Mouse (Mus musculus): ENCODE measurements at regions not wholly inside any gene's neighbourhood (a gene's known extent, or its start where the extent isn't known, plus 50 kb on each side); places are given as distances from the start of the nearest gene placed in this dataset.

DNA sequence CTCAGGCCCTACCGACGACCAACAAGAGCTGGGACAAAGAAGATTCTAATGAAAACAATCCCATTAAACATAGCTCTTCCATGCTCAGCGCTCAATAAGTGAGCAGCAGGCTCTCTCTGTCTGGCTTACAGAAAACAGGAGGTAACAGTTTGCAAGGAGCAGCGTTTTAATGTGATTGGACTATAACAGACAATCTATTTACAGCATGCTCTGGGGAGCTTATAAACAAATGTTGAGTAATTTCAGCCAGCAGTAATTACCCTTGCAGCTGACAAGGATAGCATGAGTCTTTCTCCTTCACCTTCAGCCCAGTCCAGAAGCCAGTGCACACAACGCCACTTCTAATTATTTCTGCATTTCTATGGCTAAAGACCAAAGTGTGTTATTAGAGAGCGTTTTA lies 245.6 kb downstream of the Fign start:
- Histone ChIP-seq H3K36me3 (replicated peaks) (no peaks in the 10 kb centered on the region), H3K4me1 (peaks cover 41% of the 10 kb centered on the region), H3K27ac (no peak overlapping the region), H3K27me3 (ENCODE audit: poor library complexity, severe bottlenecking) (peaks cover 6% of the 10 kb centered on the region; the same call in 1 of the 2 replicates), H3K4me3 (no peak overlapping the region), H3K9me3 (no peaks in the 10 kb centered on the region)
- 55% methylated on average over 6 of the region's 6 CpGs for WGBS
- DNase-seq (ENCODE audit: extremely low spot score, low spot score), result no peak

- DNase-seq (ENCODE audit: extremely low spot score, low spot score), result no peak
- Histone ChIP-seq H3K4me3 (no peak overlapping the region), H3K9me3 (no peaks in the 10 kb centered on the region), H3K27me3 (ENCODE audit: poor library complexity, severe bottlenecking) (peaks cover 6% of the 10 kb centered on the region; the same call in 1 of the 2 replicates), H3K36me3 (replicated peaks) (no peaks in the 10 kb centered on the region), H3K4me1 (peaks cover 30% of the 10 kb centered on the region), H3K27ac (no peak overlapping the region)
- 87% methylated on average over 5 of the region's 5 CpGs for WGBS
Observed at GRCm38 (mm10) chr2:63850033-63850432, 247.8 kb downstream of the Fign start.

DNA sequence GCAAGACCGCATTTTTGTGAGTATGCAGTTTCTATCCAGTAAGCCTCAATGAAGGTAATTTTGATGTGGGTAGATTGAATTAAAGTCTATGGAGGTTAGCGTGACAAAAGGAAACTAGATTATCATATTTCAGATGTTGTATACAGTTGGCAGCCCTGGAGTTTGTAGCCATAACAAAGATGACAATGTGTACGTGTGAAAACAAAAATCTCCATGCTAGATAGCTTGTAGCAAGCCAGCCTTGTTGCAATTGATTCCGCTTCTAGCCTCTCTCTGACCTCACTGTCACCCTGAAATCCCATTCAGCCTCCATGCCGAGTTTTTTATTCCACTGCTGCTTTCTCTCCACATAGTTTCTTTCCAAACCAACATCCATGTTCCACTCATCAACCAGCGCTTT lies 248.4 kb downstream of the Fign start:
- H3K4me3 ChIP-seq, result no peak overlapping the region
- 82% methylated on average over 6 of the region's 6 CpGs for WGBS
- no peak for DNase-seq (ENCODE audit: extremely low spot score, low spot score)
- peaks cover 6% of the 10 kb centered on the region; the same call in 1 of the 2 replicates for H3K27me3 ChIP-seq (ENCODE audit: poor library complexity, severe bottlenecking)
- H3K27ac ChIP-seq, result 0 out of 2 replicates have a peak overlapping the region, but pooled peaks have one; percentile 40
- no peaks in the 10 kb centered on the region for H3K9me3 ChIP-seq
- no peaks in the 10 kb centered on the region for H3K36me3 ChIP-seq (replicated peaks)
- peaks cover 28% of the 10 kb centered on the region for H3K4me1 ChIP-seq

- H3K27me3 ChIP-seq (ENCODE audit: poor library complexity, severe bottlenecking), result no peaks in the 10 kb centered on the region
- DNase-seq (ENCODE audit: extremely low spot score, low spot score), result no peak
- H3K4me1 ChIP-seq, result peaks cover 6% of the 10 kb centered on the region
- no peak overlapping the region for H3K27ac ChIP-seq
- no peak overlapping the region for H3K4me3 ChIP-seq
- WGBS, result 92% methylated on average over 4 of the region's 4 CpGs
- no peaks in the 10 kb centered on the region for H3K36me3 ChIP-seq (replicated peaks)
- H3K9me3 ChIP-seq, result no peaks in the 10 kb centered on the region
Observed at GRCm38 (mm10) chr2:63832041-63832714, 265.7 kb downstream of the Fign start.

DNA sequence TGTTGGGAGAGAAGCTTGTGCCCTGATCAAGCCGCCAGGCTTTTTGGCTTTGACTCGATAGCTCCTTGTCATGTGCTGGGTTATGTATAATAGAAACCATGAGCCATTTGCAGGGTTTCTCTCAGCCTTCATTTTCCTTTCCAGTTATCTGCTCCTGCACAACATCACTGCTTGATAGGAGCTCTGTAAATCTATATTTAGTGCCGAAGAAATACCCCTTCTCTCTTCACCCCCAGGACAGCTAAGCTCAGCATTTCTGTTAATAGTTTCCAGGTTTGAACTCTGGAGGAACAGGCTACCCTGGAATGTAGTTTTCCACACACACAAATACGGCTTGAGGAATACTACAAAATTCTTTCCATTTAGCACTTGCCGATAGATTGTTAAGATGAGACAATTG lies 267.4 kb downstream of the Fign start:
- no peak for DNase-seq (ENCODE audit: extremely low spot score, low spot score)
- WGBS, result 86% methylated on average over 5 of the region's 5 CpGs
- Histone ChIP-seq H3K4me3 (no peak overlapping the region), H3K9me3 (no peaks in the 10 kb centered on the region), H3K4me1 (peaks cover 6% of the 10 kb centered on the region), H3K27me3 (ENCODE audit: poor library complexity, severe bottlenecking) (no peaks in the 10 kb centered on the region), H3K36me3 (replicated peaks) (no peaks in the 10 kb centered on the region), H3K27ac (no peak overlapping the region)

GRCm38 (mm10) chr2:63828633-63829032 lies 269.2 kb downstream of the Fign start:
- Histone ChIP-seq H3K27me3 (ENCODE audit: poor library complexity, severe bottlenecking) (no peaks in the 10 kb centered on the region), H3K4me1 (peaks cover 6% of the 10 kb centered on the region), H3K36me3 (replicated peaks) (no peaks in the 10 kb centered on the region), H3K4me3 (no peak overlapping the region), H3K9me3 (no peaks in the 10 kb centered on the region), H3K27ac (peak overlapping the region; percentile 8; the same call in 1 of the 2 replicates)
- 59% methylated on average over 3 of the region's 3 CpGs for WGBS
- DNase-seq (ENCODE audit: extremely low spot score, low spot score), result no peak

GRCm38 (mm10) chr2:63819440-63819839 lies 278.4 kb downstream of the Fign start:
- DNase-seq (ENCODE audit: extremely low spot score, low spot score), result no peak
- Histone ChIP-seq H3K27me3 (ENCODE audit: poor library complexity, severe bottlenecking) (no peaks in the 10 kb centered on the region), H3K36me3 (replicated peaks) (no peaks in the 10 kb centered on the region), H3K9me3 (no peaks in the 10 kb centered on the region), H3K4me3 (no peak overlapping the region), H3K27ac (peak overlapping the region; percentile 13; the same call in 1 of the 2 replicates), H3K4me1 (peaks cover 9% of the 10 kb centered on the region)
- 9% methylated on average over 8 of the region's 8 CpGs for WGBS

Data from forebrain, embryonic 10.5 days (tissue).